Mouse (Mus musculus): ENCODE measurements around the gene Plxnc1.

- no peak for TF ChIP-seq POLR2A (IDR thresholded peaks at IDR 0.05; ENCODE audit: low read depth, low read length)
- TF ChIP-seq CTCF (conservative IDR thresholded peaks at IDR 0.05; ENCODE audit: insufficient read depth, insufficient read length, low read depth, low read length), result no peak
Observed at GRCm38 (mm10) chr10:94835874-94836273, 108.8 kb downstream of the Plxnc1 start.

Data from kidney, adult 2 months (tissue).